Mouse (Mus musculus) telencephalon, adult 2 months (tissue): ENCODE data around the gene Arsa.
"Not testable (repeated sequence)": the region's sequence is repeated elsewhere in the genome, so short reads cannot be mapped to it uniquely, and the experiment has no call there.

Experiments used
- DNase-seq: peaks from one replicate; pipeline ENCODE4 v3.0.0-alpha.2; 2011; ENCODE audit warnings: low read depth, low spot score

The Arsa gene

DNA sequence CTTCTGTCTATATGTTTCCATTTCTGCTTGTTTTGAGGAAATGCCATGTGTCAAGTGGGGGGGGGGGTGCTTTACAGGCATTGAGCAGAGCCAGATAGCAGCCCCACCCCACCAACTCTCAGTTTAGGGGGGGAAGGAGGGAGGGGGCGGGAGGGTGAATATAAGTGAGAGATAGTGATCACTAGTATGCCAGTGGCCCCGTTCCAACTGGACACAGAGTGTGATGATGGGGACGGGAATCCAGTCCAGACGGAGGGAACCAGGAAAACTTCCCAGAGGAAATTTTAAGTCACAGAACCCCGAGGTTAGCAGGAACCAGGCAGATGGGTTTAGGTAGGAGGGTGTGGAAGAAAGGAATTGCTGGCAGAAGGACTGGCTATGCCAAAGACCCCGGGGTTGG is 21.6 kb downstream of the Arsa start:
- no peak for DNase-seq

DNA sequence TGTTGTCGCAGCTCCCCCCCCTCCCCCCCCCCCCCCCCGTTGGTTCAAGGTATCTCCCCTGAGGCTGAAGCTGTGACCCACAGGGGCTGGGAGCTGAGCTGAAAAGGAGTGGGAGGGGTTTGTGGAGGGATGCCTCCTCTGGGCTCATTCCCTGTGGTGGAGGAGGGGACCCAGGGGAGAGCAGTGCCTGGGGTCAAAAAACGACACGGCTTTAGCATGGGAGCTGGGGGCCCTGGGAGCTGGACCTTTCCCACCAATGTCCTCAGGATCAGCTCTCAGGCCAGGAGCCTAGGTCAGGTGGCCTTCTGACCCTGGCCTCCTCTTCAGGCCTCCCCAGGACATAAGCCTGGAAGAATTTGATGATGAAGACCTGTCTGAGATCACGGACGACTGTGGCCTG is 22.4 kb downstream of the Arsa start:
- no peak for DNase-seq

DNA sequence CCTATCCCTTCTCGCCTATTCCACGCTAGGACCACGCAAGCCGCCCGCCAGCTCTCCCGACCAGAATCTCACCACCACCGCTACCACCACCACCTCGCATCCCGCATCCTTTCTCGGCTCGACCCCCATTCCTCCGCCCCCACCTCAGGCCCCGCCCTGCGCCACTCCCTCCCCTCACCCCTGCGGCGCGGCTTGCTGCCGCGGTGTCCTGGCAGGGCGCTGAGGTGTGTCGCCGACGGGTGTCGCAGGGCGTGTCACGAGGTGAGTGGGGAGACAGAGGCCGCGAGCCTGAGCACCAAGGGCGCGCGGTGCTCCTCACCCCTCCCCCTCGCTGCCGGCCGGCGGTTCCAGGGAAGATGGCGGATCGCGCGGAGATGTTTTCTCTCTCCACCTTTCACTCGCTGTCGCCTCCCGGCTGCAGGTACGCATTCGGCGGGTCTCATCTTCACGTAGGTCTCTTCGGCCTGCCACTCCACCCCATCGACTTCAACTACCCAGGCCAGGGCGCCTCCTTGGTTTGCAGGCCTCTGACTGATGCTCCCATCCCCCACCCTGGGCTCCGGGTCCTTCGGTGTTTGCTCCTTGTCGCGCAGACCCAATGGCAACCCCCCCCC is 23.3 kb downstream of the Arsa start, which contains the start of gene Mapk8ip2:
Gene Mapk8ip2 (plus strand): TSS at position 49 of the 614 bp plus-strand sequence.
- no peak for DNase-seq

DNA sequence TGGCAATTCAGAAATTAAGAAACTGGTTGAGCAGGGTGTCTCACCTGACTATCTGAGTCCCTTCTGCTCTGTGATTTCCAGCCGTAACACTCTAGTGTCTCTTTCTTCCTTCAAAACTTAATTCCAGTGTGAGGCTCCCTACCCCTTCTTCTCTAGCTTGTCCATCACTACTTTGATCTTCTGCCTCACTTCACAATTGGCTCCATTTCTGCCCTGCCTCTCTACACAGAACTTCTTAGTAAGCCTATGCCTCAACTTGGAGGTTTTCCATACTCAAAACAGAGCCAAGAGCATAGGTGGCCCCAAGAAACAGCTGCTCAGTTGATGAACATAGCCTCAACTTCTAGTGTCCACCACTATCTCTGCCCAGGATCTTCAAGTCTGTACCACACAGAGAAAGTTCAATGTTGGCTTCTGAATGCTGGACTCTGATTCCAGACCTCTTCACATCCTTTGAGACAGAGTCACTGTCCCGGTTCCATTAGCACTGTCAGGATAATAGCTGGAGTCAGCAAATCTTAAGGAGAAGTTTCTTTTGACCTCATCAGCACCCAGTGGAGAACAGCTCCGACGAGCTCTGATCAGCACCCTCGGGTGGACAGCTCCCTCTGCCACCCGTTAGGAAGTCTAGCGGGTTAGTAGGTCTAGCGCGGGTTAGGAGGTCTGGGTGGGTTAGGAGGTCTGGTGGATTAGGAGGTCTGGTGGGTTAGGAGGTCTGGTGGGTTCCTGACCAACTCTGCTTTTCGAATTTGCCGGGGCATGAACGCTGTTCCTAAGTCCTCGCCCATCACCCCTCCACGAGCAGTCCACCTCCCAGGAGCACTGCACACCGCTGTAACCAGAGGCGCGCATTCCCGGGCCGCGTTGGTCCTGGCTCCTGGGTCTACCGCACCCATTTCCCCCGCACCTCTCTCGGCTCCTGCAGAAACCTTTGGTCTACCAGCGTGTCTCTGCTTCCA is 24.0 kb downstream of the Arsa start:
- no peak for DNase-seq

DNA sequence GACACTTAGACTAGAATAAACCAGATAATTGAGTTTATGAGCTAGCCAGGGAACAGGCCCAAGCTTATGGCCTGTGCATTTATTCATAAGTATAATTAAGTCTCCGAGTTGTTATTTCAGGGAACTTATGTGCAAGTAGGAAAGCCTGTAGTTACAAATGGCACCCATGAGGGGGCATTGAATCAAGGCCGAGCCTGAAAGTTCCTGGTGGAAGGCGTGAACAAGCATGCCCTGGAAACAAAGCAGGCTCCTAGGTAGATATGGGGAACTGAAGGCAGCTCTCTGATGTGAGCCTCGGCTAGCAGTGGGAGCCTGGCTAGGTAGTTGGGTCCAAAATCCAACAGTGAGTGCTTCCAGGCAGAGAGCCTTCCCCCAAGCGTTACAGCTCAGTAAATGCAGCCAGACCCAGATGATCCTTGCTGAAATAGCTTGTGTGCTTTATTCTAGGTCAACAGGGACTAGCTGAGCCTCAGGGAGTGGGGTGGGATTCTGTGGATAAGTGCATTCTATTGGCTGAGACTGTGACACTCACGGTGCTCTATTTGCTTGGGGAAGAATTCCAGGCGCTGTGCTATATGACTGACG is 34.6 kb downstream of the Arsa start:
- DNase-seq = no peak

DNA sequence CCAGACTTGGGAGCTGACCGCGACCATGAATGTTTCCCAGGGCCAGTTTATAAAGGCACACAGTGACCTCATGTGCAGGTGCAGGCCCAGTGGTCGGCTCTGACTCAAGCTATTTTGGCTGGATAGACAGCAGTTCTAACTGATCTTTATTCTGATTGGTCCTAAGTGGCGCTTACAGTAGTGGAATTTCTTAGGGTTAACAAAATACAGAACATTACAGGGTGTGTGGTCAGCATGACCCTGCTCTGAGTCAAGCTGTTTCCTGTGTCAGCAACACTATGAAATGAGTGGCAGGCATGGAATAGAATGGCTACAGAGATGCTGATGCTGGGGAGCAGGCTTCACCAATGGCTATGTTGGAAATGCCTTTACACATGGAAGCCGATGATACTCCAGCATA is 41.3 kb downstream of the Arsa start:
- no peak for DNase-seq

DNA sequence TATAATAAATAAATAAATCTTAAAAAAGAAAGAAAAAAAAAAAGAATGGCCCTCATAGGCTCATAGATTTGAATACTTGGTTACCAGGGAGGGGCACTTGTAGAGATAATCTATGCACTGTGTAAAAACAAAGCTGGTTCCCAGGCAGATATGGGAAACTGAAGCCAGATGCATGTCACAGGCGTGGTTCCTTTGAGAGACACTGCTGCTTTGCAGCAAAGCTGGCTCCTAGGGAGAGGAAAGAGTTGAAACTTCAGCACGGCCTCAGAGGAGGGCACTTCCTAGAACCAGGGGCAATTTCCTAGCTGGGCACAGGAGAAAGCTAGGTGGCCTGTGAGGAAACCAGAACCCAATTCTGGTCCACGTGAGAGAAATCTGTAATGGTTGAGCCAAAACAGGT is 43.1 kb downstream of the Arsa start:
- no peak for DNase-seq

DNA sequence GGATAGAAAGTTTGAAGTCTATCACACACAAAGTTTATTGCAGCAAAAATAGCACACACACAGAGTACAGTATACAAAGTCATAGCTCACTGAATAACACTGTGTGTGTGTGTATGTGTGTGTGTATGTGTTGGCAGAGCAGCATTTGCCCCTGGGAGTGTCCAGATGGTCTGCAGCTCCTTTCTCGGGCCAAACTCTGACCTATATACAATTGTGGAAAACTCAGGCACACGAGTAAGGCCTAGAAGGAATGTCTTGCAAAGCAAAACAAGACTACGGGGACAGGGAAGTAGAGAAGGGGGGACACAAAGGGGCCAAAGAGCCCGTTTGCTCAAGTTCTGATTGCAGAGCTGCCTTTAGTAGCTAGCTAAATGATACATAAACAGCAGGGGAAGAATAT is 44.3 kb downstream of the Arsa start:
- no peak for DNase-seq

DNA sequence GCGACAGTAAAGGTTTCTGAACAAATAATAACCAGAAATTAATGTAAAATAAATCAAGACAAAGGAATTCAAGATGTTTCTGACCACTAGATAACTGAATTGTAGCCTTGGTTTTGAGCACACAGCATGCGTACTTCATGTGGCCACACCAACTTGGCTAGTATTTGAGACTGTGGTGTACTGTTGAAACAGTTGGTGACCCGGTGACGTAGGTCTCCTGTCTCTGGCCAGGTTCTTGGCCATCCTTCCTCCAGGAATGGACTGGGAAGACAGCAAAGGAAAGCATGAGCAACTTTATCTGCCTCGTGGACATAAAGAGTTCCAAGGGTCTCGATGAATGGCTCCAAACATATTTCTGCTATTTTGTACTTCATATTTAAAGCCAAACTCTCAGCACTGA is 45.4 kb downstream of the Arsa start:
- no peak for DNase-seq

DNA sequence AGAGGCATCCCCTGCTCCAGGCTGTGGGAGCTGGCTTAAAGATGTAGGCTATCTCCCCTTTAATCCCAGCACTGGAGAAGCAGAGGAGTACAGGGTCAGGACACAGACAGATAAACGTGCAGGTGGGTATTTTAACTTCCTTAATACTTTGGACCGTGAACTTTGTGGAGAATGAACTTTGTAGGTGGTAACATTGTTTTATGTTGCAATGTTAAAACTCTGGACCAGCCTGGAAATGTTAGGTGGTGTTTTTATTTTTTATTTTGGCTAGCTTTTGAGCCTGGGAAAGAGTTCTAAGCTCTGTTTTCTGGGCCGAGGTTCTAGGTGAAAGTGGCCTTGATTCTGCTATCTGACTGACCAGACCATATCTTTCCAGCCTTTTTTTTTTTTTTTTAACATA is 46.0 kb downstream of the Arsa start:
- DNase-seq = no peak

DNA sequence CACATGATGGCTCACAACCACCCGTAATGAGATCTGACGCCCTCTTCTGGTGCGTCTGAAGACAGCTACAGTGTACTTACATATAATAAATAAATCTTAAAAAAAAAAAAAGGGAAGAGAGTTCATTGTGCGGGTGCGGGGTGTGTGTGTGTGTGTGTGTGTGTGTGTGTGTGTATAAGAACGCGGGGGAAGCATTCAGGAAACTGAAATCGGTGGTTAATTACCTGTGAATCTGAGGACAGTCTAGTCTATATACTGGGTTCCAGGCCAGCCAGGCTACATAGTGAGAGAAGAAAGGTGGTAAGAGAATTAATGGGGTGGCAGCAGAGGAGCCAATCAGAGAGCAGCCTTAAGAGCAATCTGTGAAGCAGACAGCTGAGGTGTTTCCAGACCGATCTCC is 46.5 kb downstream of the Arsa start:
- not testable (repeated sequence) for DNase-seq

DNA sequence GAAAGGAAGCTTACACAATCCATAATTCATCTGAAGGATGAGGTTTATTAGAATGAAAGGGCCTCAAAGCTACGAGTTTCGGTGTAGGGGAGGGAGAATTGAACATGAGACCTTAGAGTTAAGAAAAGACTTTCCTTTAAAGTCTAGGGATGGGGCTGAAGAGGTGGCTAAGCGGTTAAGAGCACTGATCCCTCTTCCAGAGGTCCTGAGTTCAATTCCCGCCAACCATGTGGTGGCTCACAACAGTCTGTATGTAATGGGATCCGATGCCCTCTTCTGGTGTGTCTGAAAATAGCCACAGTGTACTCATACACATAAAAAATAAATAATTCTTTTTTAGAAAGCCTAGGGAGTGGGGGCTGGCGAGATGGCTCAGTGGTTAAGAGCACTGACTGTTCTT is 46.9 kb downstream of the Arsa start:
- DNase-seq = no peak

DNA sequence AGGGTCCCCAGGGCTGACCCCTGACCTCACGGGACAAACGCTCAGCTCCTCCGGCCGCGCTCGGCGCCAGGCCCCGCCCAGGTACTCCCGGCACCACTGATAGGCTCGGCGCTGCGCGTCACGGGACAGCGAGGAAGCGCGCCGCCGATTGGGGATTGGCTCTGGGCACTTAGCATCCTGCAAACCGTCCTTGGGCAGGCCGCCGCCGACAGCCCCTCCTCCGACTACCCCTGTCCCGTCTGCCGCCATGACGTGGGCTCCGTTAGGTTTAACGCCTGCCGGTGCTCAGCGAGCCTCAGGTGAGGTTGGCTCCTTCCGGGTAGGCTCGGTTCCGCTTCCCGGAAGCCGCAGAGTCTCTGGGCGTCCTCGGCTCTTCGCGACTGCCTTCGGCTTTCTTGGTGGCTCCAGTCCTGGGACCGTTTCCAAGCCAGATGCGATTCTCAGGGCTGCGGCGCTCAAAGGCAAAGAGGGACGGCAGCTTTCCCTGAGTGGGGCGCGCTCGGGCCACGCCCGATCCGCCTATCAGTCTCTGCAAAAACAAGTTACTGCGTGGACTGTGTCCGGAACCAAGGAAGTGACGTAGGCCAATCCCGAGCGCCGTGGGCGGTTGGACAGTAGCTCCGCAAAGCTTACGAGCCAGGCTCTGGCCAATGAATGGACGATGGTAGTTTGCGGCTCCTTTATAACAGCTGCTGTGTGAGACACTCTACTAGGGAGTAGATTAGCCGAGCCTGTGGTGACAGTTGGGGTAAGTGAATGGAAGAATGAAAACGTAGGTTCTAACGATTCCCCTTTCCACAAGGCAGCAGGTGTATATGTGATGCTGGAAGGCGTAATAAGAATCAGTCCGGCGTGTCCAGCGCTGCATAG is 47.6 kb downstream of the Arsa start, which contains the start of the genes C730034F03Rik, Gm44502 and Chkb:
Gene C730034F03Rik (plus strand): TSS at position 238 of the 870 bp plus-strand sequence.
Gene Gm44502 (minus strand): TSS at position 345 of the 870 bp plus-strand sequence.
Gene Chkb (minus strand): TSS at position 557 of the 870 bp plus-strand sequence.
- DNase-seq = peak; percentile 98

DNA sequence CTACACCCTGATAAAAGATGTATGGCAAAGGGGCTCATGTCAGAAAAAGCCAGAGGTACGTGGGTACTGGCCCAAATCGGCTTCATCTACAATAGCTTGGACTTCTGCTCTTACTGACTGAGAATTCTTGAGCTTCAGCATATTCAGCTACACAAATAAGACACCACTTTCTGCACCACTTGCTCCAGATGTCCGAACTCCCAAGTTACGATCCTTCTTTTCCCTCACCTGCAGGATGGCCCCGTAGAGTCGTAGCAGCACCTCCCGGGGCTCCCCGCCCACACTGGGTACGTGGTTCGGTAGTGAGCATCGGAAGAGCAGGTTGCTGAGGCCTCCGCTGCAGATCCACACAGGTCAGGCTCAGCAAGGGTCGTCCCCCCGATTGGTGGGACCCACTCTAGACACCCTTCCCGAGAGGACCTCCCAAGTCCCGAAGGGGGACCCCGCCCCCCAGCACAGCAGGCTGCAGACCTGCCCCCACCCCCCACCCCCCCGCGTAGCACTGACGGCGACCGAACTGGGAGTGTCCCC is 48.3 kb downstream of the Arsa start:
- no peak for DNase-seq

DNA sequence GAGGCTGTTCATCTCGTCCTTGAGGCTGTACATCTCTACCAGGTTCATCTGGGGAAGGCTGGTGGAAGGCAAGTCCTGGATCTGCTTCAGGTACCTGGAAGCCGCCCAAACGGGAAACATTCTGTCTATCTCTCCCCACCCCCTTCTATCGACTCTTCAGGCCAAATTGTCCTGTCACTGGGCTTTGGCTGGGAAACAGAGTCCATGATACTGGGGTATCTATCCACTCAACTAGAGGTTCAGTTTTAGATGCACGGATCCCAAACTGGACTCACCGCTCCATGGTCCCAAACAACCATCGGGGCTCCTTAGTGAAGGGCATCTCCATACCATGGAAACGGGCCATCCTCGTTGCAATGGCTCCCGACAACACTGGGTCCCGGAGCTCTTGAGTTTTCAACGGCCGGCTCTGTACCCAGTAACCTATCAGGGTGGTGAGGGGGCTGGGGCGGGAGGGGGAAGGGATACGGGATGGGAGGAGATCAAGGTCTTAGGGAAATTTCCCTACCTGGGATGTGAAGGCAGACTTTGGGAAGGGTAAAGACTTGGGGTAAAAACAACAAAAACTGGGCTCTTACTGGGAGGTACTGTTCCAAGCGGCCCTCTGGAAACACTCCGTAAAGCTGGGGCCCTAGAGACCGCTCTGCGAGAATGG is 49.0 kb downstream of the Arsa start:
- no peak for DNase-seq

DNA sequence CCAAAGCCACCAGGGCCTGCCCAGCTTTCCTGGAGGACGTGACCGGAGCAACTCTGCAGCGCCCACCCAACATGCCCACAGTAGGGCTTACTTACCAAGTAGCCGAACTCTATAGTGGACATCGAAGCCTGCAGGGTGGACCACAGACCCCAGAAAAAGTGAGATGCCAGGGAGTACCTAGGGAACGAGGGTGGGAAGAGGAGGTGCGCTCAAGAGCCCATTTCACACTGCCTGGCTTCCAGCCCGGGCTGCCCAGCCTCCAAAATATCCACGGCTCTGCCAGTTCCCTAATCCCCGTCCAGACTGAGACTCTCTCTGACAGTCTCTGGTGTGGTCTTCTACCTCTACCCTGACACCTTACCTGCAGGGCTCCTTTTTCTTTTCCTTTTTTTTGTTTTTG is 50.5 kb downstream of the Arsa start:
- no peak for DNase-seq

DNA sequence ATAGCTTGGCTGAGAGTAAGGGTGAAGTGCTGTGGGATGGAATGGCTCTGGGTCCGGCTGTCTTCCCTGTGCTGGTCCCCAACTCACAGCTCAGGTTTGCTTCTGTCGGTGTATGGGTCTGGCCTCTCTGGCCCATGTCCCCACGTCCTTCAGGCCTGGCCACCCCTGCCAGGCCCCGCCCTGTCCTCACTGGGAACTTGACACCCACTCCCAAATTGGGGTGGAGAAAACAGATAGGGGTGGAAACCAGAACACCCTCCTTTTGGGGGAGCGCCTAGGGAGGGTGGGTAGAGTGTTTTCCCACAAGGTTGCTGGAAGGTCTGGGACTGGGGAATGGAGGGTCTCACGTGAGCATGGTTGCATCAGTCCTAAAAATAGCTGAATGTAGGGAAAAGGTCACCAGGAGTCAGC is 51.5 kb downstream of the Arsa start, which contains the start of gene Cpt1b:
Gene Cpt1b (minus strand): TSS at position 153 of the 411 bp plus-strand sequence.
- no peak for DNase-seq

DNA sequence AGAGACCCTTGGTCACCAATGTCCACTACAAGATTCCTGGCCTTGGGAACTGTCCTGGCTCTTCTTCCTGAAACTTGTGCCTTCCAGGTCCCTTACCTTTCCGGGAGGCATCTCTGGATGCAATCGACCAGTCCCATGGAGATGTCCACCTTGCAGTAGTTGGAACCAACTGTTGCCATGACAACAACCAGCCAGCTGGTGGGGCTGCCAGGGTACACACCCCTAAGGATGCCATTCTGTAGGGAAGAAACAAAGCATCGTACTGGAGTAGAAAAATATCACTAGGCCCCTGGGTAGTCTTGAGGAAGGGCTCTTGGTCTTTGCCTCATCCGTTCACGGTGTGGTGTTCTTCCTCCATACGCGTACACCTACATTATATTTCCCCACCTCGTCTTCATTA is 52.6 kb downstream of the Arsa start:
- DNase-seq = no peak
